Mouse (Mus musculus): Measurements from ENCODE around the gene Akp3.

GRCm38 (mm10) chr1:87114784-87115183 is 10.0 kb upstream of the Akp3 start:
- no peak for TF ChIP-seq POLR2A (IDR thresholded peaks at IDR 0.05; ENCODE audit: low read depth, low read length)
- no peak for TF ChIP-seq CTCF (IDR thresholded peaks at IDR 0.05; ENCODE audit: borderline replicate concordance, insufficient read depth, low read length)

Data from embryonic fibroblast, embryonic 13.5 days (primary cell).